Mouse (Mus musculus) olfactory bulb, adult 2 months (tissue): ENCODE measurements around the gene Plcb1.

ENCODE experiments used
- CTCF ChIP-seq: fragments of 200-500 bp; IDR thresholded peaks from 2 replicates; pipeline ENCODE4 v1.5.1; 2012; ENCODE audit warnings: low read depth, mild to moderate bottlenecking, low read length, moderate library complexity; ENCODE audit not compliant: insufficient read depth
- POLR2A ChIP-seq: fragments of 200-500 bp; IDR thresholded peaks from 2 replicates; pipeline ENCODE4 v1.6.1; 2012; ENCODE audit warnings: mild to moderate bottlenecking, low read depth, low read length, moderate library complexity; ENCODE audit not compliant: insufficient read depth

- TF ChIP-seq CTCF = no peak
- TF ChIP-seq POLR2A = no peak
These were observed 161.0 kb downstream of the Plcb1 start for GRCm38 (mm10) chr2:134946911-134947310.
